Mouse (Mus musculus) spleen, adult 2 months (tissue): ENCODE measurements around the gene Sgk1.

Experiments used
- CTCF ChIP-seq: fragments of 200-500 bp; IDR thresholded peaks from 2 replicates; pipeline ENCODE4 v1.5.1; 2011; ENCODE audit warnings: mild to moderate bottlenecking, inconsistent platforms; ENCODE audit not compliant: insufficient read depth, insufficient read length, insufficient replicate concordance; ENCODE audit errors: extremely low read depth
- POLR2A ChIP-seq: fragments of 200-500 bp; IDR thresholded peaks from 2 replicates; pipeline ENCODE4 v1.6.1; 2011; ENCODE audit warnings: low read depth, low read length, inconsistent platforms

DNA sequence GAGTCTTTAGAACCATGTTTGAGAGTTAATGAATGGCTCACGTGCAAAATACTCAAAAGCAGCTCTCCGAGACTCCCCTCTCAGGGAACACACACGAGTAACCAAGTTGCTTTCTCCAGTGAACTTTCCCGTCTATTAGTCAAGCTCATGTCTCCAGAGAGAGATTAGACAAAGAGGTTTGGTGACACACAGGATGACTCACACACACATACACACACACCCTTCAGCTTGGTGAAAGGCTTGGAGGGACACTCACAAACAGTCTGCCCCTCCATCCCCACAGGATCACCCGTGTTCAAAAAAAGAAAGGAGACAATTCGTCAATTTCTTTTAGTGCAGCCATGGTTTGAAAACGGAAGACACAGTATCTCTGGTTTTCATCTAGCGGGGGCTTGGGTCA lies 32.7 kb upstream of the Sgk1 start:
- TF ChIP-seq POLR2A: no peak
- no peak for TF ChIP-seq CTCF
